Mouse (Mus musculus) layer of hippocampus, adult 8-10 months (tissue): ENCODE results near the gene Glt28d2. TPM values are rescaled to one million over a fixed set of nuclear protein-coding genes. Genes with fewer than 3 reads are reported as not detected.
"Not testable (repeated sequence)": the region's sequence is repeated elsewhere in the genome, so short reads cannot be mapped to it uniquely, and the experiment has no call there.

Source experiments
- DNase-seq, 2 experiments: peaks; one replicate each; pipeline ENCODE4 v3.0.0; 2022; ENCODE audit warnings: low spot score in 2 of 2
- total RNA-seq, 4 experiments: library from RNA; stranded (reverse); gene quantifications; 2 replicates each; pipeline ENCODE4 v1.2.4; 2022

Glt28d2 gene
- under 1 TPM in 3 of 4 experiments, not detected in 1; 0.41 to 0.61 (median 0.50) TPM for total RNA-seq

- DNase-seq, result peak; percentile 30 to 37
Measured at GRCm38 (mm10) chr3:85887239-85887827, at the start of gene Glt28d2, which contains the start of gene Gm37240. Gene Glt28d2, minus strand, starts transcription at chr3:85887516. Gene Gm37240, minus strand, starts transcription at chr3:85887518.

DNA sequence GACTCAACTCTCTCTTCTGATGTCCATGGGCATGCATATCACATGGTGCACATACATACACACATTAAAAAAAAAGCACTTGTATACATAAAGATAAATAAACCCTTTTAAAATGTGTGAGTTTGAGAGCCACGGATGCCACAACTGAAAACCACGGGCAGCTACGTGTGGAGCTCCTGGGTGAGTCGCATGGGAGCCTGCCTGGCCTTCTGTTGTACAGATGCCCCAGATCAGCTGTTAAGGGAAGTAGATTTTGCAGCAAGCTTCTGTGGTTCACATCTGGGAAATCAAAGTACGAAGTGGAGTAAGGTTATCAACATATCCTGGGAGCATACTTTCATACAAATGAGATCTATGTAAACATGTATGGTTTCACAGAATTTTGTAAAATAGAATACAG, 46.3 kb upstream of the Glt28d2 start:
- DNase-seq, result no peak

DNA sequence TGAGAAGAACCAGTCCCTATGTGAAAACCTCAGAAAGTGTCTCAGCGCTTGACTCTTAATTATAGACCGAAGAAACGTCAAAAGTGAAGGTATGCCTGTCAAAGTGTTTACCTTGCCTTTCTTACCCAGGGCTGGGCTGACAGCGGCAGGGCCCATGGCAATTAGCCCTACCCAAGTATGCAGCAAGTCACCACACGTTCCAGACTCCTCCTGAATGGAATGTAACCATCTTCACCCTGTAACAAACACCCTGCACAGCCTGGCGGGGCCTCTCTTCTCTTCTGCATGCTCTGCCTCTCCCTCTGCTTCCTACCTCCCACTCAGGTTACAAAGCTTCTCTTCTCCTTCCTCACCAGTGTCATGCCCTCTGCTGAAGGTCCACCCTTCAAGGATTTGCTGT, 44.5 kb upstream of the Glt28d2 start:
- no peak for DNase-seq

DNA sequence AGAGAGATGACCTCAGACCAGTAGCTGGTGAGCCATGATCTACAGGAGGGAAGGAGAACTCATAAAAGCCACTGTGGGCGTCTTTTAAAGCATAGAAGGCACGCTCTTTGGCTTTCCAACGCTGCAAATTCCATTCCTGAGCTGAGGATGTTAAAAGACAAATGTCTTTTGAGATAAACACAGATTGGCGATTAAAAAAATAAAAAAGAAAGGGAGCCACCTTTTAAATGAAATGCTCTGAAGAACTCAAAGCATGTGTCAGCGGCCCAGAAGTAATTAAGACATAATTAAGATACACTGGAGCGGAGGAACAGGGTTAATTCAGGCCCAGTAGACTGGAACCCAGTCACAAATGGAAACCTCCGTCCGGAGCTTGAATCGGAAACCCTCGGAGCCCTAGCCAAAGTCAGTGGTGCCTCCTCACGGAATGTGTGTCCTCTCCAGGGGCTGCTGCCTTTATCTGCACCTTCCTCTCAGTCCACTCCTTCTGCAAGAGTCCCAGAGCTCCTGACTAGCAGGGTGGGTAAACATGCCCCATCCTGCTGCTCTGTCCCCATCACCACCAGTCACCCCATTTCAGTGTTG, 43.4 kb upstream of the Glt28d2 start:
- DNase-seq, result no peak

GRCm38 (mm10) chr3:85929711-85930110, 42.4 kb upstream of the Glt28d2 start:
- DNase-seq, result no peak

DNA sequence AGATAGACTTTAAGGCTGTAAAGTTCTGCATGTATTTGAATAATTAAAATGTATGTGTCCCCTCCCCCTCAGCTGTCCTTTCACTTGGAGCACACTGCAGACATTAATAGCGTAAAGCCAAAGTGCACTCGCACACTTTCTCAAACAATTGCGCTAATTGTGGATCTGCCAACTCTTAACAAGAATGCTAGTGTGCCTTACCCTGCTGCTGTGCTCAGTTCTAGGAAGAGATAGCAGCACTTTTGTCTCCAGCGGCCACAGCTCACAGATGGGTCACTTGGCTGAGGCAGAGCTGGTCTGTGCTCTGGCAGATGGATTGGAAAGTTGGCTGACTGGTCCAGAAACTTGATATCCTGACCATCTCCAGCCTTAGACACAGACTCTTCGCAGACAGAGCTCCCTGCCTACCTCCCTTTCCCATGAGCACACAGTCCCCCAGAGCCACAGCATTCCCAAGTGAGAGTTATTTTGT, 40.9 kb upstream of the Glt28d2 start:
- DNase-seq, result peak; percentile 55 to 68

GRCm38 (mm10) chr3:85927296-85927695, 40.0 kb upstream of the Glt28d2 start:
- no peak for DNase-seq

GRCm38 (mm10) chr3:85923954-85924945, 36.9 kb upstream of the Glt28d2 start:
- peak; percentile 58 to 88 for DNase-seq

GRCm38 (mm10) chr3:85923343-85923742, 36.0 kb upstream of the Glt28d2 start:
- no peak for DNase-seq

- no peak for DNase-seq
Measured at GRCm38 (mm10) chr3:85922331-85922730, 35.0 kb upstream of the Glt28d2 start.

GRCm38 (mm10) chr3:85920671-85921070, 33.4 kb upstream of the Glt28d2 start:
- not testable (repeated sequence) for DNase-seq

GRCm38 (mm10) chr3:85917600-85917999, 30.3 kb upstream of the Glt28d2 start:
- DNase-seq, result peak in 1 of 2 experiments; percentile 33

- DNase-seq, result no peak
Measured at GRCm38 (mm10) chr3:85914806-85915205, 27.5 kb upstream of the Glt28d2 start.

DNA sequence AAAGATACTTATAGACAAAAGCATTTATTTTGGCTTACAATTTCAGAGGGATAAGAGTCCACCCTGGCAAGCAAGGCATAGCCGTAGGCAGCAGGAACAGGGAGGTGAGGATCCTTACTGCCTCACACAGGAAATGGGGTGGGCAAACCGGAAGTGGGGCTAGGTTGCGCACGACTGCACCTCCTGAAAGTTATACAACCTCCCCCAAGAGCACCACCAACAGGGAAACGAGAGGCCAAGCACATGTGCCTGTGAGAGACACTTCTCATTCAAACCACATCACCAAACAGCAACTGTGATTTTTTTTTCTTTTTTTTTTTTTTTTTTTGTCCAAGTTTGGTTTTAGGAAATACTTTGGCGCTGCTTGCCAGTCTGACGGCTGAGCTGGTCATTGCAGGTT, 19.8 kb upstream of the Glt28d2 start:
- no peak for DNase-seq

- DNase-seq, result no peak
Measured at GRCm38 (mm10) chr3:85904371-85904770, 17.1 kb upstream of the Glt28d2 start.

DNA sequence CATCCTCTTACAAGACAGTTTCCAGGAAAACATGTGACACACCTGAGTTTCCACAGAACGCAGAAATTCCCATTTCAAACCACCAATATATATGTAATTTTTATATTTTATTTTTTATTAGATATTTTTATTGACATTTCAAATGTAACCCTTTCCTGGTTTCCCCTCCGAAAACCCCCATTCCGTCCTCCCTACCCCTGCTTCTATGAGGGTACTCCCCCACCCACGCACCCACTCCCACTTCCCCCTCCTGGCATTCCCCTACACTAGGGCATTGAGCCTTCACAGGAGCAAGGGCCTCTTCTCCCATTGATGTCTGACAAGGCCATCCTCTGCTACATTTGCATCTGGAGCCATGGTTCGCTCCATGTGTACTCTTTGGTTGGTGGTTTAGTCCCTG, 7.7 kb upstream of the Glt28d2 start:
- DNase-seq, result no peak

DNA sequence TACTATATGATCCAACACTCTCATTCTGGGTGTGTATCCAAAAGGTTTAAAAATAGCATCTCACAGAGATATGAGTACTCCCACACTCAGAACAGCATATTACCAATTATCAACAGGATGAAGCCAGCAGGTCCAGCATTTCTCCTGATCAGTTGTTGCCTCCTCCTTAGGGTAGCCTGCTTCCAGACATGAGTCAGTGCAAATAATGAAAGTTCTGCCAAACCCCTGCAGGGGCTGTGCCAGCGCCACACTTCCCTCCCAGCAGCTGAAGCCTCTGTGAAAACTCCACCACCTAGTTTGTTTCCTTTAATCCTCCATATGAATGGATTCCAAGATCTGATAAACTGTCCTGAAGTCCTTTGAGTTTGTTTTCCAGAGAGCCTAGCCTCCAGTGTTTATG, 4.3 kb upstream of the Glt28d2 start:
- peak; percentile 24 to 26 for DNase-seq

DNA sequence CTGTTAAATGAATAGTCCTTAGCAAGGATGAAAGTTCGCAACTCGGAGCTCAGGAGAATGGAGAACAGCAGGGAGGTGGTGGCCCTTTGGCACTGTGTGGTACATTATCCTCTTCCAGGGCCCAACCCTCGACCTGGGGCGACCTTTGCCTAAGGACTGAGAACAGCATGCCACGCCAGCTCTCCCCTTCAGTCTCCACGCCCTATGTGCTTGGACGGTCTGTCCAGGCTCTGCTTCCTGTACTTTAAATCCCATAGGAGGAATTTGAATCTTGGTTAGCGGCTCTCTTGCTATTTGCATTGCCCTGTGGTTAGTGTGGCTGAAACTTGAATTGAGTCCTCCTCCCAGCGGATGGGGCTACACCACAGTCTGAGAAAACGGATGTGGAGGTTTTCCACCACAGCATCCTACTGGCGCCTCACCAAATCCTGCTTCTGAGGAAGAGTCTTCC, 930 bp upstream of the Glt28d2 start:
- no peak for DNase-seq

DNA sequence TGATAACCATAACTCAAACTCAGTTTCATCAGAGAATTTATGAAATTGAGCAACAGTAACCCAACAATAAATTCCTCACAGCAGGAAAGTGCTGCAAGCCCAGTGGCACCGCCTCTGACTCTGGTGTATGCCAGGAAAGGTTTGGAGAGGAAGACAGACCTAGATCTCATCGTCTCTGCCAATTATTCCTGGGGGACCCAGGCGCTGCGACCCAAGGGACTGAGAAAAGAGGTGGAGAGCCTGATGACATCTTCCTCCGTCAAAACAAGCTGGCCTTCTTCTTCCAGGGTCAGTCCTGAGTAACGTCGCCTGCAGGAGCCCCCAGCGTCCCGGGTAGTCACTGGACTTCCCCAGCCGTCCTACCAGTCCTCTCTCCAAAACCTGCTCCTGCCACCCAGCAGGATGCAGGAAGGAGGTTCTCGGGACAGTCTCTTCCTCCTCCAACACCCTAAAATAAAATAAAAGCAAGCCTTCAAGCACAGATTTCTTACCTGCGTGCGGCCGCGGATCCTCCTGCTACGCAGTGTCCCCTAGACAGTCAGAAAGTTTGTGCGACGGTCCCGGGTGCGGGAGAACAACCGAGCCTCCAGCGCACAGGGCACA, 579 bp downstream of the Glt28d2 start:
- no peak for DNase-seq

DNA sequence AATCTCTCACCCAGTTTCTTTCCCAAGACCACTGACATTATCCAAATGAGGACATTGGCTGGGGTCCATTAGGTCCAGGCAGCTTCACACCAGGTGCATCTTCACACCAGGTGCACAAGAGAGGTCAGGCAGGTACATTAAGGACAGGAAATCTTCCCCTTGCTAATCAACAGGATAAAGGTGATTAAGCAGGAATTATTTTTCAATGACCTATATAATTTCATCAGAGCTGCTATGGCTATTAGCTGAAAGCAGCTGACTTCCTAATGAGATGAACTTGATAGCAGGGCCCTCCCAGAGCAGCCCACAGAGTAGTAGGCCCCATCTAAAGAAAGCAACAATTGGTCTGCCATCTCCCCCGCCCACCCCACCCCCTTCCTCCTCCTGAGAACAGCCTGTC, 1.4 kb downstream of the Glt28d2 start:
- no peak for DNase-seq

- DNase-seq, result no peak
Measured at GRCm38 (mm10) chr3:85880687-85881086, 6.6 kb downstream of the Glt28d2 start.
